Mouse (Mus musculus) E14TG2a.4 (cell line): ENCODE results near the gene Oscar.

Source experiments
- CTCF ChIP-seq: conservative IDR thresholded peaks from 2 replicates; pipeline ENCODE4 v1.5.1; 2014; ENCODE audit warnings: low read length
- NANOG ChIP-seq: IDR thresholded peaks from 2 replicates; pipeline ENCODE4 v1.6.1; 2014; ENCODE audit warnings: borderline replicate concordance, low read length, mixed read lengths
- POU5F1 ChIP-seq: IDR thresholded peaks from 2 replicates; pipeline ENCODE4 v1.6.1; 2014; ENCODE audit warnings: low read length, borderline replicate concordance

DNA sequence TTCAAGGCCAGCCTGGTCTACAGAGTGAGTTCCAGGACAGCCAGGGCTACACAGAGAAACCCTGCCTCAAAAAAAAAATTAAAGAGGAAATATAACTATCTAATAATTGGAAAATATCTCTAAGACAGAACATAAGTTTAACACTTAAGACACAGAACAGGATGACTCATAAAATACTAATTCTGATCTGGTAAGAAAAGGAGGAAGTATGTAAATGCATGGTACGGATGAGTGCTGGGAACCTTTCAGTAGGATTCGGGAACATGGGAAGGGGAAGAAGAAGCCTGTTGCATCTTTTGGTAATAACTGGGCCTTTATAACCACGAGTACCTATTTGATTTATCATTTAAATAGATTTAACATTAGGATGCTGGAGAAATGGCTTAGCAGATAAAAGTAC is 1.9 kb downstream of the Oscar start:
- TF ChIP-seq NANOG (no peak), CTCF (no peak), POU5F1 (no peak)
